Mouse (Mus musculus): ENCODE data around the gene Olfr1333. TPM values are rescaled to one million over a fixed set of nuclear protein-coding genes. Genes with fewer than 3 reads are reported as not detected.
"Not testable (repeated sequence)": the region's sequence is repeated elsewhere in the genome, so short reads cannot be mapped to it uniquely, and the experiment has no call there.

The Olfr1333 gene
- not detected in 2 replicates for polyA plus RNA-seq (2015; fragmentation: Nextera tagmentation; extraction: Ambion mirVana)

- Histone ChIP-seq H3K4me3 (replicated peaks; ENCODE audit: low read depth, low read length) (no peak within 1 kb of the TSS), H3K9me3 (replicated peaks; ENCODE audit: low read length) (no peaks in the 10 kb centered on the region), H3K9ac (ENCODE audit: low read depth, low read length) (no peak within 1 kb of the TSS), H3K36me3 (ENCODE audit: insufficient read depth, low read length) (no peaks in the 10 kb centered on the region), H3K27ac (no peak within 1 kb of the TSS), H3K4me1 (replicated peaks; ENCODE audit: insufficient read depth, low read length) (no peaks in the 10 kb centered on the region), H3K4me2 (ENCODE audit: low read length) (no peak within 1 kb of the TSS), H3K27me3 (ENCODE audit: insufficient read depth, low read length) (no peaks in the 10 kb centered on the region)
- 94% methylated on average over 1 of the region's 1 CpGs for WGBS
- ATAC-seq (replicated peaks; ENCODE audit: low FRiP score, low read depth) (no peak), DNase-seq (ENCODE audit: low spot score) (no peak)
- no peak for TF ChIP-seq CTCF (IDR thresholded peaks at IDR 0.05; ENCODE audit: low read depth)
These were observed at the start of gene Olfr1333 for GRCm38 (mm10) chr4:118836179-118836578. Olfr1333 (minus strand) TSS chr4:118836279.

- TF ChIP-seq CTCF (IDR thresholded peaks at IDR 0.05; ENCODE audit: low read depth): no peak
- no peak overlapping the region for H3K9ac ChIP-seq (ENCODE audit: low read depth, low read length)
- ATAC-seq (replicated peaks; ENCODE audit: low FRiP score, low read depth): no peak
These were observed 31.5 kb upstream of the Olfr1333 start for GRCm38 (mm10) chr4:118867566-118867965.

GRCm38 (mm10) chr4:118864349-118864748 is 28.3 kb upstream of the Olfr1333 start, which contains the start of gene Olfr1331:
Olfr1331 (plus strand) TSS chr4:118864649.
- no peaks in the 10 kb centered on the region for H3K36me3 ChIP-seq (ENCODE audit: insufficient read depth, low read length)
- WGBS: 93% methylated on average over 1 of the region's 1 CpGs
- DNase-seq (ENCODE audit: low spot score): no peak
- ATAC-seq (replicated peaks; ENCODE audit: low FRiP score, low read depth): no peak
- no peak within 1 kb of the TSS for H3K9ac ChIP-seq (ENCODE audit: low read depth, low read length)
- H3K4me1 ChIP-seq (replicated peaks; ENCODE audit: insufficient read depth, low read length): no peaks in the 10 kb centered on the region
- no peak within 1 kb of the TSS for H3K4me2 ChIP-seq (ENCODE audit: low read length)
- H3K4me3 ChIP-seq (replicated peaks; ENCODE audit: low read depth, low read length): no peak within 1 kb of the TSS
- H3K27ac ChIP-seq: no peak within 1 kb of the TSS
- TF ChIP-seq CTCF (IDR thresholded peaks at IDR 0.05; ENCODE audit: low read depth): no peak
- no peaks in the 10 kb centered on the region for H3K9me3 ChIP-seq (replicated peaks; ENCODE audit: low read length)
- no peaks in the 10 kb centered on the region for H3K27me3 ChIP-seq (ENCODE audit: insufficient read depth, low read length)

More at GRCm38 (mm10) chr4:118867566-118867965, 31.5 kb upstream of the Olfr1333 start:
- Histone ChIP-seq H3K4me2 (ENCODE audit: low read length) (no peak overlapping the region), H3K9me3 (replicated peaks; ENCODE audit: low read length) (no peaks in the 10 kb centered on the region), H3K4me1 (replicated peaks; ENCODE audit: insufficient read depth, low read length) (no peaks in the 10 kb centered on the region), H3K36me3 (ENCODE audit: insufficient read depth, low read length) (no peaks in the 10 kb centered on the region), H3K27ac (no peak overlapping the region), H3K4me3 (replicated peaks; ENCODE audit: low read depth, low read length) (no peak overlapping the region), H3K27me3 (ENCODE audit: insufficient read depth, low read length) (no peaks in the 10 kb centered on the region)
- DNase-seq (ENCODE audit: low spot score): no peak

- H3K9ac ChIP-seq (ENCODE audit: low read depth, low read length): no peak overlapping the region
- H3K9me3 ChIP-seq (replicated peaks; ENCODE audit: low read length): no peaks in the 10 kb centered on the region
- 68% methylated on average over 4 of the region's 4 CpGs for WGBS
- no peak overlapping the region for H3K4me3 ChIP-seq (replicated peaks; ENCODE audit: low read depth, low read length)
- TF ChIP-seq CTCF (IDR thresholded peaks at IDR 0.05; ENCODE audit: low read depth): no peak
- ATAC-seq (replicated peaks; ENCODE audit: low FRiP score, low read depth): no peak
- H3K36me3 ChIP-seq (ENCODE audit: insufficient read depth, low read length): no peaks in the 10 kb centered on the region
- DNase-seq (ENCODE audit: low spot score): no peak
- H3K4me1 ChIP-seq (replicated peaks; ENCODE audit: insufficient read depth, low read length): no peaks in the 10 kb centered on the region
- H3K4me2 ChIP-seq (ENCODE audit: low read length): no peak overlapping the region
- H3K27me3 ChIP-seq (ENCODE audit: insufficient read depth, low read length): no peaks in the 10 kb centered on the region
- no peak overlapping the region for H3K27ac ChIP-seq
These were observed 26.6 kb upstream of the Olfr1333 start for GRCm38 (mm10) chr4:118862704-118863103.

- Histone ChIP-seq H3K27ac (no peak overlapping the region), H3K4me1 (replicated peaks; ENCODE audit: insufficient read depth, low read length) (no peaks in the 10 kb centered on the region), H3K9ac (ENCODE audit: low read depth, low read length) (no peak overlapping the region), H3K4me3 (replicated peaks; ENCODE audit: low read depth, low read length) (no peak overlapping the region), H3K4me2 (ENCODE audit: low read length) (no peak overlapping the region), H3K9me3 (replicated peaks; ENCODE audit: low read length) (no peaks in the 10 kb centered on the region), H3K27me3 (ENCODE audit: insufficient read depth, low read length) (no peaks in the 10 kb centered on the region), H3K36me3 (ENCODE audit: insufficient read depth, low read length) (no peaks in the 10 kb centered on the region)
- TF ChIP-seq CTCF (IDR thresholded peaks at IDR 0.05; ENCODE audit: low read depth): no peak
- WGBS: 84% methylated on average over 1 of the region's 1 CpGs
- DNase-seq (ENCODE audit: low spot score) (no peak), ATAC-seq (replicated peaks; ENCODE audit: low FRiP score, low read depth) (no peak)
These were observed 25.7 kb upstream of the Olfr1333 start for GRCm38 (mm10) chr4:118861791-118862190.

GRCm38 (mm10) chr4:118818921-118819320 is 17.2 kb downstream of the Olfr1333 start:
- H3K4me2 ChIP-seq (ENCODE audit: low read length): no peak overlapping the region
- 90% methylated on average over 1 of the region's 1 CpGs for WGBS
- DNase-seq (ENCODE audit: low spot score) (no peak), ATAC-seq (replicated peaks; ENCODE audit: low FRiP score, low read depth) (no peak)
- TF ChIP-seq CTCF (IDR thresholded peaks at IDR 0.05; ENCODE audit: low read depth): no peak
- no peak overlapping the region for H3K9ac ChIP-seq (ENCODE audit: low read depth, low read length)
- H3K4me1 ChIP-seq (replicated peaks; ENCODE audit: insufficient read depth, low read length): no peaks in the 10 kb centered on the region
- H3K27me3 ChIP-seq (ENCODE audit: insufficient read depth, low read length): no peaks in the 10 kb centered on the region
- H3K9me3 ChIP-seq (replicated peaks; ENCODE audit: low read length): no peaks in the 10 kb centered on the region
- no peak overlapping the region for H3K27ac ChIP-seq
- H3K4me3 ChIP-seq (replicated peaks; ENCODE audit: low read depth, low read length): no peak overlapping the region
- H3K36me3 ChIP-seq (ENCODE audit: insufficient read depth, low read length): no peaks in the 10 kb centered on the region

GRCm38 (mm10) chr4:118809844-118810243 is 26.2 kb downstream of the Olfr1333 start, which contains the start of gene Olfr1335:
Olfr1335 (minus strand) TSS chr4:118809944.
- Histone ChIP-seq H3K27me3 (ENCODE audit: insufficient read depth, low read length) (no peaks in the 10 kb centered on the region), H3K4me2 (ENCODE audit: low read length) (no peak within 1 kb of the TSS), H3K4me1 (replicated peaks; ENCODE audit: insufficient read depth, low read length) (no peaks in the 10 kb centered on the region), H3K4me3 (replicated peaks; ENCODE audit: low read depth, low read length) (no peak within 1 kb of the TSS), H3K36me3 (ENCODE audit: insufficient read depth, low read length) (no peaks in the 10 kb centered on the region), H3K9me3 (replicated peaks; ENCODE audit: low read length) (no peaks in the 10 kb centered on the region), H3K27ac (no peak within 1 kb of the TSS), H3K9ac (ENCODE audit: low read depth, low read length) (no peak within 1 kb of the TSS)
- WGBS: 87% methylated on average over 4 of the region's 4 CpGs
- TF ChIP-seq CTCF (IDR thresholded peaks at IDR 0.05; ENCODE audit: low read depth): no peak
- DNase-seq (ENCODE audit: low spot score) (no peak), ATAC-seq (replicated peaks; ENCODE audit: low FRiP score, low read depth) (no peak)

GRCm38 (mm10) chr4:118792796-118793195 is 43.3 kb downstream of the Olfr1333 start:
- not testable (repeated sequence) for ATAC-seq (replicated peaks; ENCODE audit: low FRiP score, low read depth)

More at GRCm38 (mm10) chr4:118792796-118793195, 43.3 kb downstream of the Olfr1333 start:
- not testable (repeated sequence) for H3K9me3 ChIP-seq (replicated peaks; ENCODE audit: low read length); H3K4me1 ChIP-seq (replicated peaks; ENCODE audit: insufficient read depth, low read length); H3K9ac ChIP-seq (ENCODE audit: low read depth, low read length); H3K27me3 ChIP-seq (ENCODE audit: insufficient read depth, low read length); H3K4me2 ChIP-seq (ENCODE audit: low read length); DNase-seq (ENCODE audit: low spot score); H3K4me3 ChIP-seq (replicated peaks; ENCODE audit: low read depth, low read length); H3K36me3 ChIP-seq (ENCODE audit: insufficient read depth, low read length); H3K27ac ChIP-seq

Data from kidney, postnatal 0 days (tissue).